ENCODE assay signal across 8 mouse cellular contexts in the genomic region with DNA sequence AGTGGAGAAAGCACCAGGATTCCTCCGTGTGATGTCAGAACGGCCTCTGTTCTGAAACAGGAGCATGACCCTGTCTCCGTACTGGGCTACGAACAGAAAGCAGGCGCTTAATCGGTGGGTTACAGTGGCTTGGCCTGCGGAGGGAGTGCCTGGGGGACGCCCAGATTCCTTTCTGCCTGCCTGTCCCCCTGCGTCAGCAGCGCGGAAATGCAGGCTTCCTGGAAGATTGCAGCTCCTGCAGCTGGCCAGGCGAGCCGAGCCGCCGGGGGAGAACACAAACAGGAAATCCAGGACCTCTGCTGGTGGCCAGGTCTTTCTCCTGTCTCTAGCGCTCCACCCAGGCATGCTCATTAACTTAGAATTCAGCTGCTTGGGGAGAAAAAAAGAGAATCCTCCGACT. TPM values are rescaled to one million over a fixed set of nuclear protein-coding genes. Genes with fewer than 3 reads are reported as not detected.
DNase-seq lines count a peak whose midpoint lies in the region; ATAC-seq and TF ChIP-seq lines count a peak whose summit lies in the region.

No protein-coding gene starts in this region.

- no peak for TF ChIP-seq POLR2A in bone marrow macrophage, adult 2 months (IDR thresholded peaks at IDR 0.05; ENCODE audit: borderline replicate concordance, low read depth, low read length)
- TF ChIP-seq POLR2A in liver, adult 2 months (IDR thresholded peaks at IDR 0.05; ENCODE audit: extremely low read depth, insufficient read depth, low read length): no peak

- peak; percentile 69 for ATAC-seq in frontal cortex, adult (ENCODE audit: low TSS enrichment)
- ATAC-seq in hindbrain, embryonic 14.5 days (ENCODE audit: low FRiP score): peak; percentile 55; the same call in 1 of the 2 replicates

- H3K9ac ChIP-seq in hindbrain, embryonic 14.5 days: peak overlapping the region; percentile 52
- no peak overlapping the region for H3K9ac ChIP-seq in liver, adult 2 months (ENCODE audit: low read depth, low read length)

- H3K9me3 ChIP-seq in hindbrain, embryonic 14.5 days (ENCODE audit: control insufficient read depth, low read length): no peaks in the 10 kb centered on the region

- H3K4me3 ChIP-seq in bone marrow macrophage, adult 2 months (ENCODE audit: insufficient read depth, low read length): peak overlapping the region; percentile 33; the same call in 1 of the 2 replicates
- H3K4me3 ChIP-seq in hindbrain, embryonic 14.5 days (replicated peaks; ENCODE audit: low read length): no peak overlapping the region
- H3K4me3 ChIP-seq in liver, adult 2 months (ENCODE audit: insufficient read depth, low read depth, low read length): no peak overlapping the region

- under 1% methylated on average over 17 of the region's 17 CpGs for WGBS in hindbrain, embryonic 14.5 days
- 19% methylated on average over 17 of the region's 17 CpGs for WGBS in liver, adult 2 months

- H3K4me1 ChIP-seq in bone marrow macrophage, adult 2 months (ENCODE audit: control insufficient read depth, insufficient read depth, low read length): no peaks in the 10 kb centered on the region
- peaks cover 9% of the 10 kb centered on the region; the same call in 1 of the 2 replicates for H3K4me1 ChIP-seq in hindbrain, embryonic 14.5 days (replicated peaks; ENCODE audit: control insufficient read depth, insufficient read depth, low read length)
- no peaks in the 10 kb centered on the region for H3K4me1 ChIP-seq in liver, adult 2 months (ENCODE audit: control insufficient read depth, insufficient read depth, low read length)

- no peak for TF ChIP-seq CTCF in bone marrow macrophage, adult 2 months (IDR thresholded peaks at IDR 0.05; ENCODE audit: low read depth, low read length)
- 0 out of 2 replicates have a peak, but pooled peaks have one; percentile 10 for TF ChIP-seq CTCF in liver, adult 2 months (IDR thresholded peaks at IDR 0.05; ENCODE audit: low read depth, low read length)

- peaks cover 12% of the 10 kb centered on the region for H3K27me3 ChIP-seq in hindbrain, embryonic 14.5 days (ENCODE audit: control insufficient read depth, insufficient read depth, low read length)
- no peaks in the 10 kb centered on the region for H3K27me3 ChIP-seq in liver, adult 2 months (ENCODE audit: control insufficient read depth, insufficient read depth, low read length)

- peak overlapping the region; percentile 46 for H3K4me2 ChIP-seq in hindbrain, embryonic 14.5 days (replicated peaks)

- no peak for DNase-seq in frontal cortex, postnatal 25 days (ENCODE audit: low spot score in 2 of 2)
- peak; percentile 63 to 65 for DNase-seq in gastrocnemius, adult 8-10 months (ENCODE audit: low spot score in 2 of 2)
- peak; percentile 67 for DNase-seq in hindbrain, embryonic 14.5 days (ENCODE audit: low spot score)
- DNase-seq in liver, adult 2 months (ENCODE audit: extremely low read depth, low read depth, low spot score): peak; percentile 13
- peak; percentile 77 for DNase-seq in neural tube, embryonic 10.5 days (ENCODE audit: extremely low spot score, low spot score)
- DNase-seq in urinary bladder, postnatal 10 days (ENCODE audit: low spot score): peak; percentile 41

- H3K27ac ChIP-seq in bone marrow macrophage, adult 2 months (ENCODE audit: insufficient read depth, low read depth, low read length): no peak overlapping the region
- H3K27ac ChIP-seq in hindbrain, embryonic 14.5 days: peak overlapping the region; percentile 76
- H3K27ac ChIP-seq in liver, adult 2 months (replicated peaks; ENCODE audit: insufficient read depth, low read depth, low read length): peak overlapping the region; percentile 81

- H3K79me2 ChIP-seq in liver, adult 2 months (ENCODE audit: control insufficient read depth, insufficient read depth, low read length): no peaks in the 10 kb centered on the region

- no peaks in the 10 kb centered on the region for H3K36me3 ChIP-seq in hindbrain, embryonic 14.5 days (replicated peaks; ENCODE audit: control insufficient read depth, insufficient read depth)
- no peaks in the 10 kb centered on the region for H3K36me3 ChIP-seq in liver, adult 2 months (ENCODE audit: control insufficient read depth, insufficient read depth, low read length)

RNA-seq across cellular contexts. Expression of a gene that starts 5.1 kb away (rescaled TPM):
- polyA plus RNA-seq in bone marrow macrophage, adult 2 months (2012; ENCODE audit: insufficient read depth, insufficient read length, missing spikeins): not detected in 2 replicates
- total RNA-seq in gastrocnemius, adult 8-10 months (2022): under 1 TPM in 2 of 4 experiments, not detected in 2; 0.31 to 0.32 TPM
- polyA plus RNA-seq in hindbrain, embryonic 14.5 days (2014; fragmentation: Nextera tagmentation; extraction: Ambion mirVana): 0.87 and 1.0 TPM in 2 replicates
- not detected in 2 replicates for total RNA-seq in liver, adult 2 months (2014; rRNA removed)
- polyA plus RNA-seq in liver, adult 2 months (2012; rRNA removed): 0.20 TPM in 1 of 2 replicates, not detected in the other

RNA-seq across cellular contexts. Expression of a gene that starts 45.3 kb away (rescaled TPM):
- not detected in 2 replicates for polyA plus RNA-seq in bone marrow macrophage, adult 2 months (2012; ENCODE audit: insufficient read depth, insufficient read length, missing spikeins)
- total RNA-seq in gastrocnemius, adult 8-10 months (2022): 1 to 10 TPM; 1.1 to 3.5 (median 2.3) TPM
- 26.2 and 27.1 TPM in 2 replicates for polyA plus RNA-seq in hindbrain, embryonic 14.5 days (2014; fragmentation: Nextera tagmentation; extraction: Ambion mirVana)
- total RNA-seq in liver, adult 2 months (2014; rRNA removed): 2.2 and 2.6 TPM in 2 replicates
- 9.4 and 10.6 TPM in 2 replicates for polyA plus RNA-seq in liver, adult 2 months (2012; rRNA removed)

Comparison
In these comparisons a context has a peak if more than half of its experiments do, and no peak if none do; other contexts are left out.
1. DNase-seq: peak in gastrocnemius, adult 8-10 months (2 of 2), hindbrain, embryonic 14.5 days (single experiment), liver, adult 2 months (single experiment), neural tube, embryonic 10.5 days (single experiment) and urinary bladder, postnatal 10 days (single experiment); none in frontal cortex, postnatal 25 days (0 of 2).